Mouse (Mus musculus): ENCODE results near the gene Cyb5rl.
A peak's percentile ranks its signal among the peaks of the same experiment; 100 is the strongest.

Cyb5rl gene

DNA sequence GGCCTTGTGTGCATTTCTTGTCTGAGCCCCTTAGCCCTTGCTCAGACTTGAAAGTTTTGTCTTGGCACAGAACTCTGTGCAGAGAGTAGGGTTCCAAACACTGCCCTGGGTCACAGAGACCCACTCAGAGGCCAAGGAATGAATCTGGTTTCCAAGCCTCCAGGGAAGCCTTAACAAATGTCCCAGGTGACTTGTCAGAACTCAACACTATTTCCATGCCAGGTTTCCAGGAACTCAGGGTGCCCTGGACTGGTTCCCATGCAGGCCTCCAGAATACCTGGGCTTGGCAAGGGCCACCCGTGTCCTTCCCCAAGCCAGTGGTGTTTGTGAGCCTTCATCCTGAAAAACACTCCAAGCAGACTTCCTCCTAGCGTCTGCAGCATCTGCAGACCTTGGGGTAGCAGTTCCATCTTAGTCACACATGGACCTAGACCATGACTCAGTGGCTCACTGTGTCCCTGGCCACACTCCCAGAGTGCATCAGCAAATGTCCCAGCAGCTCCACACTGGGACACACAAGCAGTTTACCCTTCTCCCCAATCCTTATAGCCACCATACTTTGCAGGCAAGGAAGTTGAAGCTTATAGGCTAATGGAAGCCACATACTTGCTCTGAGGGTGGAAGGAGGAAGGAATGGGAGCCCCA, 51.1 kb downstream of the Cyb5rl start:
- no peak for DNase-seq

DNA sequence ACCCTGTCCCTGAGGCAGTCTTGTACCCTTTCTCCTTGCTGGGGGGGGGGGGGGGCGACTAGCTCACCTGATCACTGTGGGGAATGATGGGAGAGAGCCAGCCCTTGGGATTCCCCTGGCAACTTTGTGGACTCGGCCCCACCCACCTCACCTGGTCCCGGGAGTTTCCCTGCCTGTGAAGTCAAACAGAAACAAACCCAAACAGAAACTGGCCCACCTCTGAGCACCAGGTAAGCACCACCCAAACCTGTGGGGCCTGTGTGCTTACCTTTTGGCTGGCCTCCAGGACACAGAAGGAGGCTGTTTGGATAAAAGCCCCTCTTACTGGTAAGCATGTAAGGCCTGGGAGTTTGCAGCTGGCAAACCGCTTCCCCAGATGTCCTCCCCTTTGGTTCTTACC, 52.3 kb downstream of the Cyb5rl start:
- no peak for DNase-seq

DNA sequence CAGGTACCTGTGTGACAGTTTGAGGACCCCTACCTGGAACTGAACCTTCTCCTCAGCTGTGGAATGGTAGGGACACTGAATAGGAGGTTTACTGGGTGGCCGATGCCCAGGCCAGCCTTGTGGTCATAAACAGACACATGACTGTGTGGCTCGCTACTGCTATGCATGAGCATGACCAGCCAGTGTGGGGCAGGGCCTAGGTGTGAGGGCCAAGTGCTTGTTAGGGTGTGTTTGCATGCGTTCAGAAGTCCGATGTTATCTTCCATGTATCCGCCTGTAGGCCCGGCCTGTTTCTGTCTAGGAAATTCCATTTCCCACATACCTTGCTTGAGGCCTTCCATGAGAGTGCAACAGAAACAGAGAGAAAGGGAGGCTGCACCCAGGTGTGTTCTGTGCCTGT, 53.9 kb downstream of the Cyb5rl start:
- DNase-seq = no peak

DNA sequence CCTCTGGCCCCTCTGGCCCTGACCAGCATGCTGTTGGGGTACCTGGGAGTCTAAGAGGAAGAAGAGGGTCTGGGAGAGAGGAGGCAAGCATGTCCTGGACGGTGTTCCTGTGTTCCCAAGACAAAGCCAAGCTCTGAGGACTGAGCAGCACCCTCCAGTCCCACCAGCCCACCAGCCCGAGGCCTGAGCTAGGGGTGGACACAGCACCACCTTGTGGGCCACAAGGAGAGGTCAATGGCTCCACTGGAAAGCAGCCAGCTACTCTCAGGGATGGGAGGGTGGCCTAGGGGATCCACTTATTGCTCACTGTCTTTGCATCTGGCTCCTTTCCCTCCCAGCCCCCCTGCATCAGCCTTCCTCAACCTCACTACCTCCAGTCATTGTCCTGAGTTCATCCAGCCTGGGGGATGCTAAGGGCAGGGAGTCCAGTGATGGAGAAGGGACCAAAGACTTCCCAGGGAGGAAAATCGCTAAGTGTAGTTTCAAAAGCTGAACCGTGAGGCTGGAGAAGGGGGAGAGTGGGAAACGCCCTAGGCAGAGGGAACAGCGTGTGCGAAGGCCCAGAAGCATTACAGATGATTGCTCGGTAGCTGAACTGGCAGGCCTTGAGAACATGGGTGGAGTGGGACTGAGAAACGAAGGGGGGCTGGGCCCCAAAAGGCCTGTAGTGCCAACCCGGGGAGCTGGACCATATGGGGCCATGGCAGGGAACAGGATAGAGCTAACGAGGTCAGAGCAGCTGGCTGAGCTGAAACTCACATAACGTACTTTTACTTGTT, 54.6 kb downstream of the Cyb5rl start:
- peak; percentile 50 for DNase-seq

DNA sequence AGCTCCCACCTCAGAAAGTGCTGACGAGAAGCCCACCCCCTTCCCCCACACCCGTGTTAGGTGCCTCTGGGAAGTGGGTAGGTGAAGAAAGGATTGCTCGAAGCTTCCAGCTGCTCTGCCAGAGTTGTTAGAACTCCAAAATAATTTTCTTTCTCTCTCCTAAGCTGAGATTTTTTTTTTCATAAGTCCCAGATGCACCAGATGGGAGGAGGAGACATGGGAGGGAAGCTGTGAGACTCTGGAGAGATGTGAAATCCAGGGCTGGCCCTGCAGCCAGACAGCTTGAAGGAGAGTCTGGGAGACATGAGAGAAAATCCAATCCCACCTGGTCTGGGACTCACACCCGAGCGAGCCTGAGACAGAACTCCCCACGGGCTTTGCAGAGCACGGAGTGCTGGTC, 57.6 kb downstream of the Cyb5rl start:
- DNase-seq = no peak

DNA sequence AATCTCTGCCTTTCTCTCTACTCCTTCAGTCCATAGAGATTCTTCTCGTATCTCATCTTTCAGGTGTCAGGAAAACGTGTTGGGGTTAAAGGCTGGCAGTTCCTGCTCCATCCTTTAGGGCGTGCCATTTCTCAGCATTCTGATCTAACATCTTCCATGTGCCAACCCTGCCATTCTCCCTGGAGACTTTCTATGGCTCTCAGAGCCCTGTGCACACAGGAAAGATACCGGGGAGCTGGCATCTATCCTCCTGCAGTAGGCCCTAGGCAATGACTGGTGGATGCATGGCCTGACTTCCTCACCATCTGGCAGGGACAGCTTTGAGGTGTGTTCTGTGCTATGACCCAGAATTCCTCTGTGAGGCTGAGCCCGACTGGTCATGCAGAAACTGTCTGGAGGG, 58.3 kb downstream of the Cyb5rl start:
- DNase-seq = no peak

DNA sequence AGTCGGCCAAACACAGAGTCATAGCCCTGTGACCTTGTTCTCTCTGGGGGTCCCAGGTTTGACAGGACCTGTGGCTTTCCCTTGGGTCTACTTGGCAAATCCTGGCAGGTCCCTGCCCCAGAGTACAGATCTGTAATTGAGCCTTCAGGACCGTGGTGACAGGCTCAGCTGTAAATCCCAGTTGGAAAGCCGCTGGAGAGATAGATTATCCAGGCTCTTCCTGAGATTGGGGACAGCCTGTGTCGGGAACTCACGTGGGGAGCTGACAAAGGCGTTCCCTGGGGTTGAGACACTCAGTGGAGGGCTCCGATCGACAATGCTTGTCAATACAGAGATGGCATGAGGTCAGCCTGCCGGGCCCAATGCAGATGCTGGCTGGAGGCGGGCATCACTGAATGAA, 59.6 kb downstream of the Cyb5rl start:
- DNase-seq = no peak

DNA sequence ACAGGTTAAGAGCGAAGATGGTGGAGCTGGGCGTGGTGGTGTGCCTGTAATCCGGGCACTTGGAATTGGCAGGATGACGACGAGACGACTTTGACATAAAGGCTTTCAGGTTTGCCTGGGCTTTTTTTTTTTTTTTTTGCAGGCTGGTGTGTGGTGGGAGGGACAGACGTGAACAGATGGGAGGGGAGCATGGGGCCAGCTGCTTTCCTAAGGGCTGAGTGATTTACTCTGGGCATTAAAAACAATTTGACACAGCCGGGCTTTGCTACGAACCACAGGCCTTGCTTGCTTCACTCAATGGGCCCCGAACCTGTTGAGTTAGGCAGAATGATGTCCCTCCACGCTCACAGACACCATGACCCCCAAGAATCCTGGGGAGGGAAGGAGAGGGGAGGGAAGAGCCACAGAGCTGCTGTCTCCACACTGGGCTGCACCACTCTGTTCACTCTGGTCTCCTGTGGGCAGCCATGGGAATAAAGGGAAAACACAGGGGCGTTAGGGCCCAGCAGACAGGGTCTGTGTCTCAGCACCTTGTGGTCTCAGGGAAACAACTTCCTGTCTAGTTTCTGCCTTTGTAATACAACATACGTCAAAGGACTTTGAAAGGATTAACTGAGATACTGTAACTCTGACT, 60.2 kb downstream of the Cyb5rl start:
- DNase-seq = no peak

DNA sequence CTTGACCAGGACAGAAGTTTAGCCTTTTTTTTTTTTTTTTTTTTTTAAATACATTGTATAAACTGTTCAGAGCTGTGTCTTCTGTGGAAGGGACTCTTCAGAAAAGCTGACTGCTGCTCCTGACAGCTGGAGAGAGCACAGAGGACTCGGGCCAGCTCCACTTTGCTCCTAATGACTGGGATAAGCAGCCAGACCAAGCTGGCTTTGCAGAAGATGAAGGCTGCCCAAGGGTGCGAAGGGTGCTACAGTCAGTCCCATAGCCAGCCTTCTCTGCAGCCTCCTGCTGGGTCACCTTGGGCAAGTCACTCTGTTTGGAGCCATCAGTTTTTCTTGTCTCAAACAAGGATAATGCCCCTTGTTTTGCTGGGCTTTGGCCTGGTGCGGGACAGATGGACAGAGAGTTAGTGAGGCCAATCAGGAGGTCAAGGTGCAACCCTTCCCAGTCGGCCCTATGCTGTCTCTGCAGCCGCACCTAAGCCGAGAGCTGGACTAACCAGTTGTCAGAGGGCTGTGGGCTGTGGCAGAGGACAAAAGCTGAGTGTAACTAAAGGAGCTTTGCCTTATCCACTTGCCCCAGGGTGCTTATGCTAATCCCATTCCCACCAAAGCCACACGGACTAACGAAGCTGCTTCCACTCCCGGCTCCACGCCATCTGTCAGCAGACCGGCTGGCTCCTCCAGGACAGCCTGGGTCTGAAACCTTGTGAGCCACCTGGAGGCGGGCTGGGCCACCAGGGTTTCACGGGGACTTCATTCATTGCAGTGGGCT, 61.3 kb downstream of the Cyb5rl start:
- DNase-seq = no peak

DNA sequence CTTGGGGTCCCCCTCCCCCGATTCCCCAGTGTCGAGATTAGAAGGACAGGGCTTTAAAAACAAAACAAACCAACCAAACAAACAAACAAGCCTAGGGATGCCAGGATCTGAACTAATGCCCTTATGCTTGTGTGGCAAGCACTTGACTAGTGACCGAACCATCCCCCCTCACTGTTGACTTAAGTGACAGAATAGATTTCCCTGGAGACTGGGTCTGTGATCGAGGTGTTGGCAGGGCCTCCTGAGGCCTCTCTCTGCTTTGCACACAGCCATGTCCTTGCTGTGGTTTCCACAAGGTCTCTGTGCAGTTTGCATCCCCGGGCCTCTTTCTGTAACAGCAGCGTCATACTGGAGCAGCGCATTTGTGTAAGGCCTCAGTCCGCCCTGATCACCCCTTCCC, 62.6 kb downstream of the Cyb5rl start:
- no peak for DNase-seq

DNA sequence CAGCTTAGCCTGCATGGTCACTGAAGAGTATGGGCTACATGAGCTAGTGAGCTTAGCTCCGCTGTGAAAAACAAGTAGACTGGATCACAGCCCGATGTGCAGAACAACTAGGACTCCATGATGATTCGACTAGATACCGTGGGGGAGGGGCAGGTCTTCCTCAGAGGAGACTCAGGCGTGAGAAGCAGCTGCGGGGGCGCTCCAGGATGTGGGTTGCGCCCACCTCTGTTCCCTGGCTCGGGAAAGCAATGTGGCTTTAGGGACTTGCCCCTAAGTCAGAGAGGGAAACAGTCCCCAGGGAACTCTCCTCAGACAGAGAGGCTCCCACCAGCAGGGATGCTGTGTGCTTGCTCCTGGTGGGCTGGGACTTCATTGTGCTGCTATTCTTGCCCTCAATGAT, 63.7 kb downstream of the Cyb5rl start:
- DNase-seq = no peak

DNA sequence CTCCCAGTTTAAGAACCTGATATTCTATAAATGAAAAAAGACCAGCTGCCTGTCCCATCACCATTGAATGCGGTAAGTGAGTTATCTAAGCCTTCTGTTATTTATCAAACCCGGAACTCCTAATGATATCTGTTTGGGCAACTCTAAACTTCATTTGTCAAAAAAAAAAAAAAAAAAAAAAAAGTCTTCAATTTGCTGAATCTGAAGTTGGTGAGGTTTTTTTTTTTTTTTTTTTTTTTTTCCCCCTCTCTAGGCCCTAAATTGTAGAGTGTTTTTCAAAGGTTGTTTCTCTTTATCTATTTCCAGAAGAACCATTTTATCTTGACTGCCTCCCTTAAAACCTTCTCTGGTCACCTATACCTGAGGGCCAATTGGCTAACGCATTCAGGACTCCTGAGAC, 68.1 kb downstream of the Cyb5rl start:
- no peak for DNase-seq

DNA sequence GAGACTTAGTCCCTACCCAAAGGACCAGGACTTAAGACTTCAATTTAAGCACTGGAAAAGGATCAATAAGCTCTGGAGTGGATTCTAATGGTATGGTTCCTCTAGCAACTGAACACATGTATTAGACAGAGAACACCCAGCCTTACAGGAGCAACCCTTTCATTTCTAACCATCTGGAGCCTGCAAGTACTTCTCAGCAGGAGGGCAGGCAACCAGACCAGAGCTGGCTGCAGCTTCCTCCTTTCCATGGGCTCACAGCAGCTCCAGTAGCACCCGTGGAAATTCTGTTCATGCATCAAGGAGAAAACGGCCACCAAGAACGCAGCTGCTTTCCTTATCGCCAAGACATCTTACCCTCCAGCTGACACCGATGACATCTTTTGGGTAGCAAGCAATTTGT, 68.9 kb downstream of the Cyb5rl start:
- no peak for DNase-seq

DNA sequence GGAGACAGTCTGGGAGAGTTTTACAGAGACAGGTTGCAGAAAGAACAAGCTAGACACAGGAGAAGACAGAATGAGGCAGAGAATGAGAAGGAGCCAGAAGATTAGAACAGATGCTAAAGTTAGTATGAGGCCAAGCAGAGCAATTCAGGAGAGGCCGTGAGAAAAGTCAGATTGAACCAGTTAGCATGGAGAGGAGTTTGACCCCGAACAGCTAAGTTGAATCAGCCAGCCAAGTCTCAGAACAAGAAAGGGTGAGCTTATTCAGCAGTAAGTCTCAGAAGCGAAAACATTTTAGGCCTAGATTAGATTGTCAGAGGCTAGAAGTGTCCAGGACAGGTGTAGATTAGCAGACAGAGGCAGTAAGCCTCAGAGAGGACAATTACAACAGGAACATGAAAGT, 69.7 kb downstream of the Cyb5rl start:
- no peak for DNase-seq

Data from lung, postnatal 14 days (tissue).